Mouse (Mus musculus): ENCODE measurements around the gene Tmem169. TPM values are rescaled to one million over a fixed set of nuclear protein-coding genes. Genes with fewer than 3 reads are reported as not detected.
A peak's percentile ranks its signal among the peaks of the same experiment; 100 is the strongest.

The Tmem169 gene
- polyA plus RNA-seq, 1 experiment: 0.41 TPM

DNA sequence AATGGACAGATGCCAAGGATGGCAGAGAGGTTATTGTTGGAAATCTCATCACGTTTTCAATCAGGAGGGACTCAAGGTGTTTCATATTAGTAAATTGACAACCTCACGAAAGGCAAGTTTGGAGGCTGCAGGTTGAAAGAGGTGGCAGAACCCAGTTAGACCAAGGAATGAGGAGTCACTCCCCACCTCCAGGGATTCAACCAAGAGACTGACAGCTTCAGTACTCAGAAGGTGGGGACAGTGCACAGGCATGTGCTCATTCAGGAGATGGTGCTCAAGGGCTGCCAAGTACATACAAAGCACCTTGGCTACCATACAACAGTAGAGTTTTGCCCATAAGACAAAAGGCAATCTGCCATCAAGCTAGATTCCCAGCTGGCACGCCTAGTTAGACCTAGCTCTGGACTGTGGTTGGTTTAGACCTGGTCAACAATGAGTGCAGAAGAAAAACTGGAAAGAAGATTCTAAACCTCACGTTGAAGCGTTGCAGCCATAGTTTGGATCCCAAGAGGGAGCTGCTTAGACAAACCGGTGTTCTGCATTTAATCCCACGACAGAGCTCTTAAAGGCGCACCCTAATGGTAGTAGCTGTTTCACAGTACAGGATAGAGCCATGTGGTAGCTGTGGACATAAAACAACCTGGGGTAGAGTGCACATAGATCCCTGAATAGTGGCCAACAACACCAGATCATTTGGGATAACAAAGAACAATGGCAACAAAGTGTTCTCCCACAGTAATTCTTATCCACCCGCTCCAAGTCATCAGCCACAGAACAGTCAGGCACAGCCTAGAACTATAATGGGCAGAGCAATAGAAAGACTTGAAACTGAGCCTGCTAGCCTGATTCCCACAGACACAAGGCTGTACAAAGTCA, 27.6 kb upstream of the Tmem169 start:
- no peak overlapping the region for H3ac ChIP-seq (ENCODE audit: control insufficient read depth, insufficient read length)
- H3K36me3 ChIP-seq (ENCODE audit: control insufficient read depth, insufficient read depth): peaks cover 11% of the 10 kb centered on the region
- no peak overlapping the region for H3K4me3 ChIP-seq
- H3K79me2 ChIP-seq (ENCODE audit: control insufficient read depth, insufficient read depth): no peaks in the 10 kb centered on the region
- no peak overlapping the region for H3K4me2 ChIP-seq (ENCODE audit: low read depth)
- H3K27me3 ChIP-seq (ENCODE audit: control insufficient read depth, insufficient read depth, insufficient read length): no peaks in the 10 kb centered on the region
- TF ChIP-seq POLR2AphosphoS2 (IDR thresholded peaks at IDR 0.05; ENCODE audit: insufficient read length, low read depth): no peak

DNA sequence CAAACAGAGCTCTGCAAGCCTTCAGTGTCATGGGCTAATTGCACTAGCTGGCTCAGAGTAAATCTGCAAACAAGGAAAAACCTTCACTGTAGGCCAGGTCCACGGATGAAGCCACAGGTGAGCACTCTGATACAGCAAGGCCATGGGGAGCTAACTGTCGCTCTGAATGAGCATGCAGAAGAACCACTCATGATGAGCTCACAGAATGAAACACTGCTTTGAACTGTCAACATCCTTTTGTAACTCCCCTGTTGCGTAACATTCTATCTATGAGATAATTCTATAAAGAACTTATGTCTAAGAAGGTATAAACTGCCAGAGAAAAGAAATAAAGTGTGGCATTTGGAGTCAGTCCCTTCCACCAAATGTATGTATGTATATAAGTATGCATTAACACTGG, 21.1 kb upstream of the Tmem169 start:
- Histone ChIP-seq H3K79me2 (ENCODE audit: control insufficient read depth, insufficient read depth) (no peaks in the 10 kb centered on the region), H3K4me2 (ENCODE audit: low read depth) (no peak overlapping the region), H3K4me3 (no peak overlapping the region), H3K27me3 (ENCODE audit: control insufficient read depth, insufficient read depth, insufficient read length) (no peaks in the 10 kb centered on the region), H3K36me3 (ENCODE audit: control insufficient read depth, insufficient read depth) (peaks cover 14% of the 10 kb centered on the region), H3ac (ENCODE audit: control insufficient read depth, insufficient read length) (no peak overlapping the region)
- 0 out of 2 replicates have a peak, but pooled peaks have one; percentile 8 for TF ChIP-seq CEBPB (IDR thresholded peaks at IDR 0.05; ENCODE audit: insufficient read depth, poor library complexity, severe bottlenecking)
- TF ChIP-seq MAX (IDR thresholded peaks at IDR 0.05; ENCODE audit: low read depth): no peak

DNA sequence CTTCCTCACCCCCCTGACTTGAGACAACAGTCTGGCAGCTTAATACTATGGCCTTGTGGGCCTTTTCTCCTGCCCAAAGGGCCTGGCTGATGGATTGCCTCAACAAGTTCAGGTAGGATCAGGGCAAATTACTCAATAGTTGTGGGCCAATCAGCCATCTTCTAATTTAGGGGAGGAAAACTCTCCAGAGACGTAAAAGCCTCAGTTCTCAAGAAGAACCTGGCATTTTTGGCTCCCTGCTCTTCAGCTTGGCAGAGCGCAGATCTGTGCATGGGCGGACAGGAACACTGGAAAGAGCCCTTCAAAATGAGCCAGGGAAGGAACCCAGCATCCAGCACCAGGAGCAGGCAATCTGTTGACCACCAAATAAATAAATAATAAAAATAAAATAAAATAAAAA, 6.1 kb upstream of the Tmem169 start:
- Histone ChIP-seq H3K79me2 (ENCODE audit: control insufficient read depth, insufficient read depth) (no peaks in the 10 kb centered on the region), H3K4me3 (no peak overlapping the region), H3K27me3 (ENCODE audit: control insufficient read depth, insufficient read depth, insufficient read length) (no peaks in the 10 kb centered on the region), H3K36me3 (ENCODE audit: control insufficient read depth, insufficient read depth) (peaks cover 3% of the 10 kb centered on the region), H3ac (ENCODE audit: control insufficient read depth, insufficient read length) (no peak overlapping the region), H3K4me2 (ENCODE audit: low read depth) (no peak overlapping the region)
- TF ChIP-seq TCF12 (IDR thresholded peaks at IDR 0.05; ENCODE audit: insufficient read depth, poor library complexity, severe bottlenecking): no peak
- no peak for TF ChIP-seq REST (IDR thresholded peaks at IDR 0.05; ENCODE audit: insufficient read depth, insufficient read length)
- TF ChIP-seq POLR2AphosphoS2 (IDR thresholded peaks at IDR 0.05; ENCODE audit: insufficient read length, low read depth): no peak
- TF ChIP-seq TCF3 (IDR thresholded peaks at IDR 0.05; ENCODE audit: insufficient read length, low read depth): no peak
- TF ChIP-seq MYOD1 (IDR thresholded peaks at IDR 0.05; ENCODE audit: control insufficient read depth in 1 of 3, insufficient read length in 2 of 3, low read depth in 2 of 3): no peak
- TF ChIP-seq CEBPB (IDR thresholded peaks at IDR 0.05; ENCODE audit: insufficient read depth, poor library complexity, severe bottlenecking): no peak
- no peak for TF ChIP-seq SRF (IDR thresholded peaks at IDR 0.05; ENCODE audit: control insufficient read depth, insufficient read length, low read depth)
- TF ChIP-seq USF1 (IDR thresholded peaks at IDR 0.05; ENCODE audit: low read depth): no peak
- TF ChIP-seq E2F4 (IDR thresholded peaks at IDR 0.05; ENCODE audit: insufficient read depth): no peak
- no peak for TF ChIP-seq MAX (IDR thresholded peaks at IDR 0.05; ENCODE audit: low read depth)
- no peak for TF ChIP-seq MYOG (IDR thresholded peaks at IDR 0.05; ENCODE audit: control insufficient read depth in 1 of 3, insufficient read depth in 1 of 3, insufficient read length in 2 of 3, low read depth in 2 of 3)
- no peak for TF ChIP-seq POLR2A (IDR thresholded peaks at IDR 0.05; ENCODE audit: insufficient read length, low read depth)

DNA sequence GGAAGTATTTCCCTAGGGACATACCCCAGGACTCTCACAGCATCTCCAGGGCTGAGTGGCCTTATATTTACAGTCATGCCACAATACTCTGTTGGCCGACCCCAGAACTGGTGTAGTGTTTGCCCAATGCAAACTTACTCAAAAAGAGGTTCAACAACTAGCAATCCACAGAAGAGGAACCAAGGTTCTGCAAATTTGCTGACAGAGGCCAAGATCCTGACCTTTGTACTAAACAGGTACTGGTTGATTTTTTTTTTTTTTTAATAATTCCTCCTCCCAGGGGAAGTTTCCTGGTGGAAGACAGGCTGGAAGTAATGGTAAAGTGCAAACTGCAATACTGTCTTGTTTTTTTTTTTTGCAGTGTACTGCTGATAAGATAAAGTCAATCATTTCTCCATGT, 1.6 kb upstream of the Tmem169 start:
- Histone ChIP-seq H3K4me2 (ENCODE audit: low read depth) (no peak overlapping the region), H3K4me3 (no peak overlapping the region), H3K79me2 (ENCODE audit: control insufficient read depth, insufficient read depth) (no peaks in the 10 kb centered on the region), H3ac (ENCODE audit: control insufficient read depth, insufficient read length) (no peak overlapping the region), H3K36me3 (ENCODE audit: control insufficient read depth, insufficient read depth) (no peaks in the 10 kb centered on the region), H3K27me3 (ENCODE audit: control insufficient read depth, insufficient read depth, insufficient read length) (no peaks in the 10 kb centered on the region)
- no peak for TF ChIP-seq POLR2A (IDR thresholded peaks at IDR 0.05; ENCODE audit: insufficient read length, low read depth)
- no peak for TF ChIP-seq REST (IDR thresholded peaks at IDR 0.05; ENCODE audit: insufficient read depth, insufficient read length)
- no peak for TF ChIP-seq E2F4 (IDR thresholded peaks at IDR 0.05; ENCODE audit: insufficient read depth)
- no peak for TF ChIP-seq USF1 (IDR thresholded peaks at IDR 0.05; ENCODE audit: low read depth)
- no peak for TF ChIP-seq CEBPB (IDR thresholded peaks at IDR 0.05; ENCODE audit: insufficient read depth, poor library complexity, severe bottlenecking)
- TF ChIP-seq TCF3 (IDR thresholded peaks at IDR 0.05; ENCODE audit: insufficient read length, low read depth): no peak
- no peak for TF ChIP-seq MAX (IDR thresholded peaks at IDR 0.05; ENCODE audit: low read depth)
- no peak for TF ChIP-seq MYOD1 (IDR thresholded peaks at IDR 0.05; ENCODE audit: control insufficient read depth in 1 of 3, insufficient read length in 2 of 3, low read depth in 2 of 3)
- TF ChIP-seq MYOG (IDR thresholded peaks at IDR 0.05; ENCODE audit: control insufficient read depth in 1 of 3, insufficient read depth in 1 of 3, insufficient read length in 2 of 3, low read depth in 2 of 3): no peak

DNA sequence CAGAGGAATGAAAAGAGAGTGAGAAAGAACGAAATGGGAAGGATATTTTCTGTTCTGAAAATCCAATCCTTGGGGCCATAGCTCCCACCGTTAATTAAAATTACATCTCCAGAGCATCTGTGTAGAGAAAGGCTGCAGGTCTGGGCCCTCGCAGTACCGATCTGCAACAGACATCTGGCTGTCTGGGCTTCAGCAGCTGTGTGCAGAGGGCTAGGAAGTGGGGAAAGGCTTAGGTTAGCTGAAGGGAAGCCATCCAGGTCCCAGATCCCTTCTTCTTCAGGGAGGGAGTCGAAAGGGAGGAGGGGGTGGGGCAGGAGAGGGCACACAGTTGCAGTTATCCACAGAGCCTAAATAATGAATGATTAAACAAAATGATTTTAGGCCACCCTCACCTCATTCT, 370 bp downstream of the Tmem169 start:
- Histone ChIP-seq H3K4me2 (ENCODE audit: low read depth) (peak overlapping the region; percentile 76), H3ac (ENCODE audit: control insufficient read depth, insufficient read length) (no peak overlapping the region), H3K27me3 (ENCODE audit: control insufficient read depth, insufficient read depth, insufficient read length) (no peaks in the 10 kb centered on the region), H3K36me3 (ENCODE audit: control insufficient read depth, insufficient read depth) (no peaks in the 10 kb centered on the region), H3K4me3 (peak overlapping the region; percentile 32), H3K79me2 (ENCODE audit: control insufficient read depth, insufficient read depth) (no peaks in the 10 kb centered on the region)
- TF ChIP-seq MYOD1 (IDR thresholded peaks at IDR 0.05; ENCODE audit: control insufficient read depth in 1 of 3, insufficient read length in 2 of 3, low read depth in 2 of 3): no peak
- no peak for TF ChIP-seq MYOG (IDR thresholded peaks at IDR 0.05; ENCODE audit: control insufficient read depth in 1 of 3, insufficient read depth in 1 of 3, insufficient read length in 2 of 3, low read depth in 2 of 3)
- TF ChIP-seq MAX (IDR thresholded peaks at IDR 0.05; ENCODE audit: low read depth): no peak
- TF ChIP-seq POLR2A (IDR thresholded peaks at IDR 0.05; ENCODE audit: insufficient read length, low read depth): no peak
- no peak for TF ChIP-seq CEBPB (IDR thresholded peaks at IDR 0.05; ENCODE audit: insufficient read depth, poor library complexity, severe bottlenecking)
- TF ChIP-seq TCF12 (IDR thresholded peaks at IDR 0.05; ENCODE audit: insufficient read depth, poor library complexity, severe bottlenecking): no peak
- no peak for TF ChIP-seq USF1 (IDR thresholded peaks at IDR 0.05; ENCODE audit: low read depth)
- no peak for TF ChIP-seq POLR2AphosphoS2 (IDR thresholded peaks at IDR 0.05; ENCODE audit: insufficient read length, low read depth)
- TF ChIP-seq E2F4 (IDR thresholded peaks at IDR 0.05; ENCODE audit: insufficient read depth): no peak
- no peak for TF ChIP-seq TCF3 (IDR thresholded peaks at IDR 0.05; ENCODE audit: insufficient read length, low read depth)
- TF ChIP-seq SRF (IDR thresholded peaks at IDR 0.05; ENCODE audit: control insufficient read depth, insufficient read length, low read depth): no peak
- no peak for TF ChIP-seq REST (IDR thresholded peaks at IDR 0.05; ENCODE audit: insufficient read depth, insufficient read length)

Data from myocyte (in vitro differentiated cells).